42 mouse cellular contexts compared by ENCODE assay signal in genomic region chr2:28902291-28902690, GRCm38 (mm10). TPM values are rescaled to one million over a fixed set of nuclear protein-coding genes. Genes with fewer than 3 reads are reported as not detected.
"Had no signal": no experiment of that assay in that cellular context is flagged by ENCODE, and none has a peak within 500 bp of the region (broad histone marks: within the 10 kb centered on the region; RNA-seq: fewer than 3 reads in every experiment).

No protein-coding gene starts in this region.

- H3K4me2 ChIP-seq: limb, embryonic 12.5 days; limb, embryonic 13.5 days; limb, embryonic 15.5 days; liver, embryonic 11.5 days; liver, embryonic 12.5 days; liver, embryonic 13.5 days; liver, embryonic 15.5 days; lung, embryonic 14.5 days; lung, embryonic 15.5 days; midbrain, embryonic 11.5 days; midbrain, embryonic 12.5 days; midbrain, embryonic 13.5 days; midbrain, embryonic 15.5 days; neural tube, embryonic 12.5 days had no signal

- H3K36me3 ChIP-seq: midbrain, embryonic 15.5 days had no signal

- H3K9ac ChIP-seq: limb, embryonic 12.5 days; limb, embryonic 13.5 days; limb, embryonic 15.5 days; liver, embryonic 12.5 days; liver, embryonic 13.5 days; liver, embryonic 14.5 days; liver, embryonic 15.5 days; liver, postnatal 0 days; lung, embryonic 14.5 days; lung, embryonic 15.5 days; midbrain, embryonic 12.5 days; midbrain, embryonic 13.5 days; midbrain, embryonic 15.5 days; neural tube, embryonic 12.5 days had no signal

- H3K4me3 ChIP-seq: limb, embryonic 10.5 days; limb, embryonic 12.5 days; limb, embryonic 13.5 days; limb, embryonic 15.5 days; liver, embryonic 12.5 days; liver, embryonic 13.5 days; liver, embryonic 15.5 days; lung, embryonic 15.5 days; megakaryocyte, embryonic 14.5 days; midbrain, embryonic 10.5 days; midbrain, embryonic 12.5 days; midbrain, embryonic 13.5 days; midbrain, embryonic 15.5 days; myocyte; neural tube, embryonic 12.5 days had no signal

- H3K4me1 ChIP-seq: limb, embryonic 10.5 days; limb, embryonic 12.5 days; limb, embryonic 13.5 days; limb, embryonic 15.5 days; liver, embryonic 12.5 days; liver, embryonic 13.5 days; liver, embryonic 15.5 days; lung, embryonic 15.5 days; megakaryocyte, embryonic 14.5 days; neural tube, embryonic 12.5 days had no signal

- H3K9me3 ChIP-seq: limb, embryonic 10.5 days; limb, embryonic 12.5 days; limb, embryonic 13.5 days; limb, embryonic 15.5 days; liver, embryonic 12.5 days; liver, embryonic 13.5 days; liver, embryonic 15.5 days; lung, embryonic 15.5 days; megakaryocyte, embryonic 14.5 days; midbrain, embryonic 10.5 days; midbrain, embryonic 12.5 days; midbrain, embryonic 13.5 days; midbrain, embryonic 15.5 days; neural tube, embryonic 12.5 days had no signal

- DNase-seq: left cerebral cortex, postnatal 4 days; liver; liver, embryonic 13.5 days; liver, postnatal 0 days; lung, adult 18-20 months; lung, adult 2 months; lung, embryonic 14.5 days; lung, postnatal 10 days; lung, postnatal 14 days; lung, postnatal 36 days; lung, postnatal 4 days; midbrain, embryonic 14.5 days had no signal

- H3K27ac ChIP-seq: limb, embryonic 10.5 days; limb, embryonic 12.5 days; limb, embryonic 13.5 days; limb, embryonic 15.5 days; liver, embryonic 12.5 days; liver, embryonic 13.5 days; liver, embryonic 14.5 days; liver, embryonic 15.5 days; lung, embryonic 15.5 days; macrophage; midbrain, embryonic 10.5 days; midbrain, embryonic 12.5 days; midbrain, embryonic 13.5 days; midbrain, embryonic 15.5 days; neural tube, embryonic 12.5 days had no signal

- ATAC-seq: liver, embryonic 12.5 days; liver, postnatal 0 days; lung, postnatal 0 days; midbrain, embryonic 13.5 days; midbrain, embryonic 15.5 days; midbrain, embryonic 16.5 days had no signal

RNA-seq across cellular contexts. Expression of gene Barhl1, which starts 14.2 kb away (rescaled TPM):
- total RNA-seq: left cerebral cortex, postnatal 10 days; left cerebral cortex, postnatal 25 days; left cerebral cortex, postnatal 36 days; liver, adult 2 months; megakaryocyte progenitor cell, adult 5-6 weeks; megakaryocyte, adult 5-6 weeks; megakaryocyte-erythroid progenitor cell, adult 5-6 weeks had no signal
- polyA plus RNA-seq: limb, embryonic 10.5 days; limb, embryonic 11.5 days; limb, embryonic 12.5 days; liver, embryonic 11.5 days; liver, embryonic 12.5 days; liver, embryonic 13.5 days; liver, embryonic 14.5 days; liver, embryonic 15.5 days; liver, embryonic 16.5 days; liver, postnatal 0 days; lung, embryonic 14.5 days; lung, embryonic 15.5 days; lung, embryonic 16.5 days; macrophage had no signal
